12 mouse cellular contexts compared by ENCODE assay signal in the genomic region with DNA sequence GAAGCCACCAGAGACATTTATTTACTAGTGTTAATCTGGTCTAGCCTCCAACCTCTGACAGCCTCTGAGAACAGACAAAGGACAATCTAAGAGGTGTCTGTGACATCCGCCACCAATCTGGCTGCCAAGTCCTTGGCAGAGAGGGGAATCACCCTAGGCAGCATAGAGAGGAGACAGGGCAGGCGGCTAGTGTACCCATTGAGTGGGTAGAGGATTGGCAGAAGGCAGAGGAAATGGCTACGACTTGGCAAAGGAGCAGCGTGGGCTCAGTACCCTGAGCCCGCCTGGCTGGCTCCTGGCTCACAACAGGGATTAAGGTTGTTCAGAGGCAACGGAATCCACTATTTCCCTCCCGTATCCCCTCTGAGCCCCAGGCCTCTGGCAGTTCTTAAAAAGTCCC. TPM values are rescaled to one million over a fixed set of nuclear protein-coding genes. Genes with fewer than 3 reads are reported as not detected.
DNase-seq lines count a peak whose midpoint lies in the region; ATAC-seq and TF ChIP-seq lines count a peak whose summit lies in the region.
"Had no signal": no experiment of that assay in that cellular context is flagged by ENCODE, and none has a peak within 500 bp of the region (broad histone marks: within the 10 kb centered on the region; RNA-seq: fewer than 3 reads in every experiment).

No protein-coding gene starts in this region.

- no peak overlapping the region for H3K4me3 ChIP-seq in heart, embryonic 11.5 days (ENCODE audit: low read depth, low read length)
- H3K4me3 ChIP-seq in bone marrow, adult 2 months (replicated peaks; ENCODE audit: control insufficient read depth, low read depth, low read length), result no peak overlapping the region
- H3K4me3 ChIP-seq in bone marrow macrophage, adult 2 months (ENCODE audit: insufficient read depth, low read length), result peak overlapping the region; percentile 32; the same call in 1 of the 2 replicates
- H3K4me3 ChIP-seq: limb, embryonic 12.5 days; lung, embryonic 15.5 days had no signal

- H3K4me1 ChIP-seq in heart, embryonic 11.5 days (ENCODE audit: control insufficient read depth, insufficient read depth, low read length), result peaks cover 17% of the 10 kb centered on the region
- H3K4me1 ChIP-seq in bone marrow, adult 2 months (ENCODE audit: control insufficient read depth, insufficient read depth, low read length), result peaks cover 4% of the 10 kb centered on the region; the same call in 1 of the 2 replicates
- peaks cover 55% of the 10 kb centered on the region for H3K4me1 ChIP-seq in bone marrow macrophage, adult 2 months (ENCODE audit: control insufficient read depth, insufficient read depth, low read length)

- H3K27me3 ChIP-seq in heart, embryonic 11.5 days (ENCODE audit: control insufficient read depth, insufficient read depth, low read length), result no peaks in the 10 kb centered on the region
- H3K27me3 ChIP-seq: limb, embryonic 12.5 days; lung, embryonic 15.5 days had no signal

- TF ChIP-seq POLR2A in bone marrow, adult 2 months (IDR thresholded peaks at IDR 0.05; ENCODE audit: borderline replicate concordance, control insufficient read depth, low read depth, low read length), result no peak
- no peak for TF ChIP-seq POLR2A in bone marrow macrophage, adult 2 months (IDR thresholded peaks at IDR 0.05; ENCODE audit: borderline replicate concordance, low read depth, low read length)

- WGBS in heart, embryonic 11.5 days (ENCODE audit: insufficient replicate concordance), result 60% methylated on average over 7 of the region's 7 CpGs
- 72% methylated on average over 7 of the region's 7 CpGs for WGBS in bone marrow, adult 2 months

- intact Hi-C loops in heart, postnatal 10 days (cut with DNase I), result loop anchor here (5.0 kb wide), 1 partner anchor 48 kb away; no protein-coding TSS in a partner anchor

- no peak for ATAC-seq in heart, embryonic 11.5 days (replicated peaks; ENCODE audit: insufficient number of reproducible peaks, low FRiP score, low TSS enrichment)
- no peak for ATAC-seq in activated CD4-positive, CD25-positive, alpha-beta regulatory T cell, adult 4 months

- TF ChIP-seq CTCF in bone marrow, adult 2 months (IDR thresholded peaks at IDR 0.05; ENCODE audit: control insufficient read depth, insufficient read depth, low read length), result no peak
- no peak for TF ChIP-seq CTCF in bone marrow macrophage, adult 2 months (IDR thresholded peaks at IDR 0.05; ENCODE audit: low read depth, low read length)

- no peak overlapping the region for H3K9ac ChIP-seq in heart, embryonic 11.5 days (ENCODE audit: low read depth, low read length)
- H3K9ac ChIP-seq: limb, embryonic 12.5 days; lung, embryonic 15.5 days had no signal

- no peak for DNase-seq in heart, postnatal 10 days
- DNase-seq in layer of hippocampus, adult 9-11 months, result peak; percentile 50
- DNase-seq in layer of hippocampus, postnatal 10 days (ENCODE audit: low spot score in 2 of 2), result no peak
- DNase-seq: cerebellum, adult 8-10 months; right cerebral cortex, postnatal 4 days; thymus, adult 2 months had no signal

- H3K9me3 ChIP-seq in heart, embryonic 11.5 days (replicated peaks; ENCODE audit: control insufficient read depth, low read length), result no peaks in the 10 kb centered on the region
- H3K9me3 ChIP-seq: limb, embryonic 12.5 days; lung, embryonic 15.5 days had no signal

- no peaks in the 10 kb centered on the region for H3K36me3 ChIP-seq in heart, embryonic 11.5 days (ENCODE audit: control insufficient read depth, insufficient read depth, low read length)
- H3K36me3 ChIP-seq: limb, embryonic 12.5 days; lung, embryonic 15.5 days had no signal

- H3K4me2 ChIP-seq in heart, embryonic 11.5 days, result no peak overlapping the region
- H3K4me2 ChIP-seq: limb, embryonic 12.5 days; lung, embryonic 15.5 days had no signal

- H3K27ac ChIP-seq in heart, embryonic 11.5 days (ENCODE audit: low read depth, low read length), result 0 out of 2 replicates have a peak overlapping the region, but pooled peaks have one; percentile 50
- peak overlapping the region; percentile 59; the same call in 1 of the 2 replicates for H3K27ac ChIP-seq in bone marrow, adult 2 months (ENCODE audit: control insufficient read depth, insufficient read depth, low read depth, low read length, poor library complexity)
- H3K27ac ChIP-seq in bone marrow macrophage, adult 2 months (ENCODE audit: insufficient read depth, low read depth, low read length), result peak overlapping the region; percentile 100
- H3K27ac ChIP-seq: limb, embryonic 12.5 days; lung, embryonic 15.5 days had no signal

RNA-seq across cellular contexts. Expression of a gene that starts 12.0 kb away (rescaled TPM):
- 25.2 and 30.8 TPM in 2 replicates for polyA plus RNA-seq in heart, embryonic 11.5 days (2014; fragmentation: Nextera tagmentation; extraction: Ambion mirVana)
- 10 to 100 TPM; 34.3 to 42.8 TPM for total RNA-seq in heart, postnatal 10 days (2021)
- total RNA-seq in layer of hippocampus, postnatal 10 days (2021), result 100 to 1,000 TPM; 214 to 218 TPM
- polyA plus RNA-seq in bone marrow, adult 2 months (2011; ENCODE audit: insufficient read depth, insufficient read length, low replicate concordance, missing spikeins), result 10.9 and 22.7 TPM in 2 replicates
- polyA plus RNA-seq in bone marrow macrophage, adult 2 months (2012; ENCODE audit: insufficient read depth, insufficient read length, missing spikeins), result 80.6 and 81.3 TPM in 2 replicates
- polyA plus RNA-seq in activated CD4-positive, CD25-positive, alpha-beta regulatory T cell, adult 4 months (2017; shearing (Covaris generic)), result under 1 TPM; 0.22 to 0.61 TPM

Comparison
In these comparisons a context has a peak if more than half of its experiments do, and no peak if none do; other contexts are left out.
1. H3K27ac ChIP-seq: peak in every context shown above with its lines; median percentile 100 in bone marrow macrophage, adult 2 months; 59 in bone marrow, adult 2 months; 50 in heart, embryonic 11.5 days.